Mouse (Mus musculus): ENCODE data around the gene Cox19.
"Not testable (repeated sequence)": the region's sequence is repeated elsewhere in the genome, so short reads cannot be mapped to it uniquely, and the experiment has no call there.

Gene Cox19

GRCm38 (mm10) chr5:139351134-139351533 is at the start of gene Cox19:
Cox19 (minus strand) TSS chr5:139351418.
- no peak for DNase-seq (ENCODE audit: low read depth in 1 of 2, low spot score in 2 of 2)

- DNase-seq (ENCODE audit: low read depth in 1 of 2, low spot score in 2 of 2): no peak
These were observed 48.8 kb upstream of the Cox19 start for GRCm38 (mm10) chr5:139399991-139400390.

- no peak for DNase-seq (ENCODE audit: low read depth in 1 of 2, low spot score in 2 of 2)
These were observed 47.6 kb upstream of the Cox19 start for GRCm38 (mm10) chr5:139398786-139399185.

GRCm38 (mm10) chr5:139397959-139398753 is 46.9 kb upstream of the Cox19 start:
- peak; percentile 51 to 73 for DNase-seq (ENCODE audit: low read depth in 1 of 2, low spot score in 2 of 2)

GRCm38 (mm10) chr5:139397359-139397916 is 46.2 kb upstream of the Cox19 start:
- DNase-seq (ENCODE audit: low read depth in 1 of 2, low spot score in 2 of 2): no peak

- no peak for DNase-seq (ENCODE audit: low read depth in 1 of 2, low spot score in 2 of 2)
These were observed 44.3 kb upstream of the Cox19 start for GRCm38 (mm10) chr5:139395528-139395927.

GRCm38 (mm10) chr5:139394399-139394798 is 43.2 kb upstream of the Cox19 start:
- no peak for DNase-seq (ENCODE audit: low read depth in 1 of 2, low spot score in 2 of 2)

GRCm38 (mm10) chr5:139393197-139393588 is 42.0 kb upstream of the Cox19 start:
- no peak for DNase-seq (ENCODE audit: low read depth in 1 of 2, low spot score in 2 of 2)

- DNase-seq (ENCODE audit: low read depth in 1 of 2, low spot score in 2 of 2): no peak
These were observed 41.3 kb upstream of the Cox19 start for GRCm38 (mm10) chr5:139392219-139393196.

- DNase-seq (ENCODE audit: low read depth in 1 of 2, low spot score in 2 of 2): no peak
These were observed 40.2 kb upstream of the Cox19 start for GRCm38 (mm10) chr5:139391309-139391990.

GRCm38 (mm10) chr5:139390324-139391119 is 39.3 kb upstream of the Cox19 start:
- DNase-seq (ENCODE audit: low read depth in 1 of 2, low spot score in 2 of 2): not testable (repeated sequence)

- no peak for DNase-seq (ENCODE audit: low read depth in 1 of 2, low spot score in 2 of 2)
These were observed 38.5 kb upstream of the Cox19 start for GRCm38 (mm10) chr5:139389676-139390061.

GRCm38 (mm10) chr5:139388694-139389675 is 37.8 kb upstream of the Cox19 start:
- DNase-seq (ENCODE audit: low read depth in 1 of 2, low spot score in 2 of 2): no peak

- DNase-seq (ENCODE audit: low read depth in 1 of 2, low spot score in 2 of 2): no peak
These were observed 37.0 kb upstream of the Cox19 start for GRCm38 (mm10) chr5:139388195-139388570.

GRCm38 (mm10) chr5:139387329-139388194 is 36.3 kb upstream of the Cox19 start:
- no peak for DNase-seq (ENCODE audit: low read depth in 1 of 2, low spot score in 2 of 2)

GRCm38 (mm10) chr5:139386047-139386446 is 34.8 kb upstream of the Cox19 start:
- no peak for DNase-seq (ENCODE audit: low read depth in 1 of 2, low spot score in 2 of 2)

- no peak for DNase-seq (ENCODE audit: low read depth in 1 of 2, low spot score in 2 of 2)
These were observed 33.3 kb upstream of the Cox19 start for GRCm38 (mm10) chr5:139384531-139384930.

- no peak for DNase-seq (ENCODE audit: low read depth in 1 of 2, low spot score in 2 of 2)
These were observed 32.0 kb upstream of the Cox19 start for GRCm38 (mm10) chr5:139383234-139383633.

Data from monocyte, adult 2 months (primary cell).